Mouse (Mus musculus) cerebellum, adult 2 months (tissue): Measurements from ENCODE around the gene Med20.

ENCODE experiments used
- CTCF ChIP-seq: fragments of 200-500 bp; IDR thresholded peaks from 2 replicates; pipeline ENCODE4 v1.5.1; 2011; ENCODE audit warnings: low read depth, mild to moderate bottlenecking, control low read depth, low read length, moderate library complexity, borderline replicate concordance; ENCODE audit not compliant: insufficient read depth
- POLR2A ChIP-seq: fragments of 200-500 bp; IDR thresholded peaks from 2 replicates; pipeline ENCODE4 v1.6.1; 2011; ENCODE audit warnings: low read length, control low read depth, borderline replicate concordance; ENCODE audit not compliant: insufficient read depth

GRCm38 (mm10) chr17:47609182-47609581 lies 2.2 kb upstream of the Med20 start:
- TF ChIP-seq CTCF (no peak), POLR2A (no peak)
